Mouse (Mus musculus) heart, postnatal 0 days (tissue): ENCODE measurements around the gene Stum.

ENCODE experiments used
- CTCF ChIP-seq: IDR thresholded peaks from 2 replicates; pipeline ENCODE4 v1.5.1; 2016; ENCODE audit warnings: antibody characterized with exemption, control low read depth, low read depth
- EP300 ChIP-seq: IDR thresholded peaks from 2 replicates; pipeline ENCODE4 v1.6.1; 2016; ENCODE audit warnings: antibody characterized with exemption, low read depth

DNA sequence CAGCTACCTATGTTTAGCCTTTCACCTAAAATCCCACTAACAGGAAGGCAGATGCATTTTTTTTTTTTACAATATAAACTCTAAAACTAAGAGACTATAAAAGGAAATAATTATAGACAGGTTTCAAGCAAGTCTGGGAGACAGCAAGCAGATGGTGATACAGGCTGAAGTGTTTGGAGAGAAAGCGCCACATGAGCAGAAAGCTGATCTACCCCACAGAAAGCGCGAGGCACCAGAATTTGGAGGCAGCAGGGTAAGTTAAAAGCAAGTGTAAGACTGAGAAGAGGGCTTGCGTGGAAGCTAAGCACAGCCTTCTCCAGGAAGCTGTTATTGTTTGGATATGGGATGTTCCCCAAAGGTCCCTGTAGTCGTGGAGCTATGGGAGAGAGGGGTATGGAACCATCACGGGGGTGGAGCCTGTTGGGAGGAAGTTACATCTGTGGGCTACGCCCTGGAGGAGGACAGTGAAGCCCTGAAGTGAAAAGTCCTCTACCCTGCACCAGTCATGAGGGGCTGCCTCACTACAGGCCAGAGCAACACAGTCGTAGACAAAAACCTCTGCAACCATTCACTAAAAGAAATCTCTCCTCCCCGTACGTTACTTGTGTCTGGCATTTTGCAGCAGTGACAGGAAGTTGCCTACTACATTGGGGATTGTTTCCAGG, 34.2 kb upstream of the Stum start:
- TF ChIP-seq EP300 (no peak), CTCF (no peak)
